Mouse (Mus musculus) heart, postnatal 25 days (tissue): ENCODE measurements around the gene Six5. TPM values are rescaled to one million over a fixed set of nuclear protein-coding genes. Genes with fewer than 3 reads are reported as not detected.

ENCODE experiments used
- DNase-seq: peaks from one replicate; pipeline ENCODE4 v3.0.0; 2022; ENCODE audit warnings: low spot score
- intact Hi-C: fragments of 180-260 bp; cut with DNase I; formaldehyde crosslinking; loops from one replicate; pipeline ENCODE4 v1.15.1; 2025
- total RNA-seq, 2 experiments: library from RNA; stranded (reverse); gene quantifications; 2 replicates each; pipeline ENCODE4 v1.2.3; 2021

The Six5 gene
- total RNA-seq, 2 experiments from 2014 or later = 8.6 to 9.8 TPM

- DNase-seq = no peak
- intact Hi-C loops = loop anchor here (2.0 kb wide), 1 partner anchor 14 kb away; no protein-coding TSS in a partner anchor
Observed at GRCm38 (mm10) chr7:19074494-19074893, 19.9 kb upstream of the Six5 start.

- intact Hi-C loops = loop anchor here (2.0 kb wide), 1 partner anchor 14 kb away; no protein-coding TSS in a partner anchor
- DNase-seq = no peak
Observed at GRCm38 (mm10) chr7:19075231-19075630, 19.2 kb upstream of the Six5 start.

DNA sequence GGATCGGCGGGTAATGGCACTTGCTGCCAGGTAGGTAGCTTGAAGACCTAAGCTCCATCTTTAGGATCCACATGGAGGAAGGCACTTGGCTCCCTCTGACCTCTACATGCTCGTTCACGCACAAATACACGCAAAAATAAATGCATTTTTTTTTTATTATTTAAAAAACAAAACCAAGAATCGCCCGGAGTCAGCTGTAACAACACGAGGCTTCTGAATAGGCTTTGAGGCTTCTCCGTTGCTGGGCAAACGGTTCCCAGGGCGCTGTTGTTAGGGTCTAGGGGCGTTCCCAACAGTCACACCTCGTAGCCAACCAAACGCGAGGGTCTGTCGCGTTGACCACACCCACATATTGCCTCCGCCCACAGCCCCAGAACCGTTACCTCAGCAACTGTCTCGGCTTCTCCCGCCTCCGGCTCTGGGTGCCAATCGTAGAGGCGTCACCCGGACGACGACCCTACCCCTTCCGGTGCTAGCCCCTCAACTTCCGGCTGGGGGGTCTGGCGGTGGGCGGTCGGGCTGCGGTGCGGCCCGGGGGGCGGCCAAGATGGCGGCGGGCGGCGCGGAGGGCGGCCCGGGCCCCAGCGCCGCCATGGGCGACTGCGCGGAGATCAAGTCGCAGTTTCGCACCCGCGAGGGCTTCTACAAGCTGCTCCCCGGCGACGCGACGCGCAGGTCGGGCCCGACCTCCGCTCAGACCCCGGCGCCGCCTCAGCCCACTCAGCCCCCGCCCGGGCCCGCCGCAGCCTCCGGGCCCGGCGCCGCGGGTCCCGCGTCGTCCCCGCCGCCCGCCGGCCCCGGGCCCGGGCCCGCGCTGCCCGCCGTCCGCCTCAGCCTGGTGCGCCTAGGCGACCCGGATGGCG lies 18.4 kb upstream of the Six5 start, which contains the start of gene Dmwd:
TSS of gene Dmwd (plus strand) at position 505 of the 863 bp plus-strand sequence.
- intact Hi-C loops = loop anchor here (2.0 kb wide), 1 partner anchor 13 kb away; no protein-coding TSS in a partner anchor

GRCm38 (mm10) chr7:19076586-19076991 lies 17.8 kb upstream of the Six5 start:
- DNase-seq = no peak
- intact Hi-C loops = no loop called here

More for the DNA sequence above, 18.4 kb upstream of the Six5 start, which contains the start of gene Dmwd:
- peak; percentile 93 for DNase-seq

DNA sequence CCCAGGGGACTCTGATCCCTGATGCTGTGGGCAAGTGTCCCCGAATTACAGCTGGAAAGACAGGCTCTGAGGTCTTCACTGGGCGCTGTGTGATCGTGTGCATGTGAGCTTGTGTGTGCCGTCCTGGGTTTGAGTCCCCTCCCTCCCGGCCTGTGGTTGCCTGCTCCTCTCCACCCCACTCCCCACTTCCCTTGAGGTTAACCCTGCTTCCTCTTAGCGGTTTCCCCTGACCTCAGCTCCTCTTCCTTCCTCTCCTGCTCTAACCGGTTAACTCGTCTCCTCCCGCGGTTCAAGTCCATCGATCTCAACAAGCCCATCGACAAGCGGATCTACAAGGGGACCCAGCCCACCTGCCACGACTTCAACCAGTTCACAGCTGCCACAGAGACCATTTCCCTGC lies 16.6 kb upstream of the Six5 start:
- intact Hi-C loops = no loop called here
- DNase-seq = no peak

DNA sequence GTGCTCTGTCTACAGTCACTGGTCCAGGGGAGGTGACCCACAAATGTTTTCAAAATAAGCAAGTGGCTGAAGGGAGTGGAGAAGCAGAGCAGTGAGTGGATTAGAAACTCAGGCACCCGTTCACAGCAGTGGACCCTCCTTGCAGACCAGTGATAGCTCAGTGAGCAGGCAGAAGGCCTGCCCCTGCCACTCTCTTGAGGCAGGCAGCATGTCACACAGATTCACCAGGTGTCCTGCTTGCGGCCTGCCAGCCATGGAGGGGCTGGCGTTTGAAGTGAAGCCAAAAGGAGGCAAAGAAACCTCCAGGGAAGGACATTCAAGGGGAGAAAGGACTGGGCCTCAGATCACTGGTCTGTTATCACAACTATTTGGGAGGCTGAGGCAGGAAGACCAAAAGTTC lies 15.7 kb upstream of the Six5 start:
- intact Hi-C loops = no loop called here
- no peak for DNase-seq

DNA sequence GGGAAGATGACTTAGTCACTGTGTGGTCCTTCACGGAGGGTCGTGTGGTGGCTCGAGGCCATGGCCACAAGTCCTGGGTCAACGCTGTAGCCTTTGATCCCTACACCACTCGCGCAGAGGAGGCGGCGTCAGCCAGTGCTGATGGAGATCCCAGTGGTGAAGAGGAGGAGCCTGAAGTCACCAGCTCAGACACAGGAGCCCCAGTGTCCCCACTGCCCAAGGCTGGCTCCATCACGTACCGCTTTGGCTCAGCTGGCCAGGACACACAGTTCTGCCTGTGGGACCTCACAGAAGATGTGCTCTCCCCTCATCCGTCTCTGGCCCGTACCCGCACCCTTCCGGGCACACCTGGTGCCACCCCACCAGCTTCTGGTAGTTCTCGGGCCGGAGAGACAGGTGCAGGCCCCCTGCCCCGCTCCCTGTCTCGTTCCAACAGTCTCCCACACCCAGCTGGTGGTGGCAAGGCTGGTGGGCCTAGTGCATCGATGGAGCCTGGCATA lies 13.9 kb upstream of the Six5 start:
- intact Hi-C loops = no loop called here
- no peak for DNase-seq

- intact Hi-C loops = no loop called here
- no peak for DNase-seq
Observed at GRCm38 (mm10) chr7:19082171-19082570, 12.2 kb upstream of the Six5 start.

DNA sequence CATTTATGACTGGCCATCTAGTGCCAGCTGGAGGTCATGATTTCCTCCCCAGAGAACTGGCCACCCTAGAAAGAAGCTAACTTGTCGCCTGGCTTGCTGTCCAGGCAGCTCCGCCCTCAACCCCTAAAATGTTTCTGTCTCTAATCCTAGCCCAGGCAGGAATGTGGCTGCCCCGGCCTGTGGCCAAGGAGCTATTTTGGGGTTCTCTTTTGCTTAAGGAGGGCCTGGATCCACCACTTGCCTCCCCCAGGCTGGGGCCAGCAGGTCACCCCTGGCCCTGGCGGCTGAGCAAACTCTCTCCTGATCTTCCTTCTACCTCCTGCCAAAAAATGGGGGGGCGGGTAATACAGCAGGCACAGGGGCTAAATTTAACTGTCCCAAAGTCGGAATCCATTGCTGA lies 11.3 kb upstream of the Six5 start:
- intact Hi-C loops = no loop called here
- peak; percentile 69 for DNase-seq

DNA sequence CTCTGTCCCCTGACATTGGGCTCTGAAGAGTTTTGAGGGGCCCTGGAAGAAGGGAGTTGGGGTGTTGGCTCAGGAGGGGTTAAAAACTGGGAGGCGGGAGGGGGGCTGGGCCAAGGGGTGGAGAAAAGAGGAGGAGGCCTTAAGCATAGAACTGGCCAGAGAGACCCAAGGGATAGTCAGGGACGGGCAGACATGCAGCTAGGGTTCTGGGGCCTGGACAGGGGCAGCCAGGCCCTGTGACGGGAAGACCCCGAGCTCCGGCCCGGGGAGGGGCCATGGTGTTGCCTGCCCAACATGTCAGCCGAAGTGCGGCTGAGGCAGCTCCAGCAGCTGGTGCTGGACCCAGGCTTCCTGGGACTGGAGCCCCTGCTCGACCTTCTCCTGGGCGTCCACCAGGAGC lies 10.7 kb upstream of the Six5 start, which contains the start of gene Dmpk:
TSS of gene Dmpk (plus strand) at position 149 of the 400 bp plus-strand sequence.
- DNase-seq = no peak
- intact Hi-C loops = no loop called here

DNA sequence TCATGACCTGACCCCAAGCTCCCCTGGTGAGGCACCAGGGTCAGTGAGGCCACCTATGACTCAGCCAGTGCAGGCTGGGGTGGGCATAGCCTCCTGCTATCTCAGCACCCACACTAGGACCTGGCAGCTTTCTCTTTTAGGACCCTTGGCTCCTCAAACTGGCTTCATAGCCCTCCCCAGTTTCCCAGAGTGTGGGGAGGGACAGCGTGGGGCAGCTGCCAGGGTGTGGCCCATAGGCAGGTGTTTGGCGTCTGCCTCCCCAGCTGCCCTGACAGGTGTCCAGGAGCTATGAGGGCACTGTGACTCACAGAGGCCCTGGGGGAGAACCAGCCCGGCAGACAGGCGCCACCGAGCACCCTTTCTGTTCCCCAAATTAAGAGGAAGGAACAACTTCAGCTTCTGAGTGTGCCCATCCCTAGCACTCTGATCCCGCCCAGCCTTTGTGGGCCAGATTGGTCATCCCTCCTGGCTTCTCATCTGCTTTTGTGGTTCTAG lies 10.1 kb upstream of the Six5 start:
- no peak for DNase-seq
- intact Hi-C loops = no loop called here

GRCm38 (mm10) chr7:19084921-19085473 lies 9.4 kb upstream of the Six5 start:
- intact Hi-C loops = no loop called here
- DNase-seq = no peak

- intact Hi-C loops = no loop called here
- DNase-seq = no peak
Observed at GRCm38 (mm10) chr7:19085495-19085894, 8.9 kb upstream of the Six5 start.

GRCm38 (mm10) chr7:19086042-19086441 lies 8.4 kb upstream of the Six5 start:
- intact Hi-C loops = no loop called here
- DNase-seq = no peak

GRCm38 (mm10) chr7:19086760-19087159 lies 7.6 kb upstream of the Six5 start:
- intact Hi-C loops = no loop called here

GRCm38 (mm10) chr7:19088813-19089212 lies 5.6 kb upstream of the Six5 start:
- no peak for DNase-seq
- intact Hi-C loops = loop anchor here (2.0 kb wide), 1 partner anchor 14 kb away; no protein-coding TSS in a partner anchor

More at GRCm38 (mm10) chr7:19086760-19087159, 7.6 kb upstream of the Six5 start:
- DNase-seq = no peak

- intact Hi-C loops = no loop called here
- DNase-seq = no peak
Observed at GRCm38 (mm10) chr7:19091913-19092312, 2.5 kb upstream of the Six5 start.

DNA sequence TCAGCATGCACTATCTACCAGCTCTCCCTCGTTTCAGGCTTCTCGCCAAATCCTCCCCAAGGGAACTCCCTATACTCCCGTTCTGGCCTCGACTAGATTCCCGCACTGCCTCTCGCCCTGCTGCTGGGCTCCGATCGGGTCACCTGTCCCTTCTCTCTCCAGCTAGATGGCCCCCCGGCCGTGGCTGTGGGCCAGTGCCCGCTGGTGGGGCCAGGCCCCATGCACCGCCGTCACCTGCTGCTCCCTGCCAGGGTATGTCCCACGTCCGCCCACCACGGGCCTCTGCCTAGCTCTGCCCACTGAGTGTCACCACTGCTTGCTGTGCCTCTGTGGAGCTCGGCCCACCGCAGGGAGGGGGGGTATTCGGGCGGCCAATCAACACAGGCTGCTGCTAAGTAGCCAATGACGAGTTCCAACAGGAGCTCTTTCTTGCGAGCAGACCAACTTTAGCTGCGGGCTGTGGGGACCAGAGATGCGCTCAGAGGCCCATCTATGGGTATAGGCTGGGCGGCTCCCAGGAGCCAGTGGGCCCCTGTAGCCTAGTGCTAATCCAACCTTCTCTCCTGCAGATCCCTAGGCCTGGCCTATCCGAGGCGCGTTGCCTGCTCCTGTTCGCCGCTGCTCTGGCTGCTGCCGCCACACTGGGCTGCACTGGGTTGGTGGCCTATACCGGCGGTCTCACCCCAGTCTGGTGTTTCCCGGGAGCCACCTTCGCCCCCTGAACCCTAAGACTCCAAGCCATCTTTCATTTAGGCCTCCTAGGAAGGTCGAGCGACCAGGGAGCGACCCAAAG lies 1.8 kb upstream of the Six5 start:
- peak; percentile 51 for DNase-seq

DNA sequence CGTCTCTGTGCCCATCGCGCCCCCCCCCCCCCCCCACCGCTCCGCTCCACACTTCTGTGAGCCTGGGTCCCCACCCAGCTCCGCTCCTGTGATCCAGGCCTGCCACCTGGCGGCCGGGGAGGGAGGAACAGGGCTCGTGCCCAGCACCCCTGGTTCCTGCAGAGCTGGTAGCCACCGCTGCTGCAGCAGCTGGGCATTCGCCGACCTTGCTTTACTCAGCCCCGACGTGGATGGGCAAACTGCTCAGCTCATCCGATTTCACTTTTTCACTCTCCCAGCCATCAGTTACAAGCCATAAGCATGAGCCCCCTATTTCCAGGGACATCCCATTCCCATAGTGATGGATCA lies 1.2 kb upstream of the Six5 start:
- peak; percentile 78 for DNase-seq
- intact Hi-C loops = loop anchor here (1.0 kb wide), 1 partner anchor 24 kb away; no protein-coding TSS in a partner anchor

More for the DNA sequence above, 1.8 kb upstream of the Six5 start:
- intact Hi-C loops = loop anchor here (1.0 kb wide), 1 partner anchor 23 kb away; no protein-coding TSS in a partner anchor
